Mouse (Mus musculus) myocyte (in vitro differentiated cells): ENCODE data around the gene Kif1c.

Source experiments
- MYOG ChIP-seq, 3 experiments: IDR thresholded peaks; one replicate each; pipeline ENCODE4 v1.6.1; 2011; ENCODE audit warnings: control low read depth in 2 of 3, low read depth in 2 of 3, mild to moderate bottlenecking in 2 of 3; ENCODE audit not compliant: insufficient read length in 2 of 3, control insufficient read depth in 1 of 3, insufficient read depth in 1 of 3
- POLR2A ChIP-seq: IDR thresholded peaks from one replicate; pipeline ENCODE4 v1.6.1; 2011; ENCODE audit warnings: low read depth, mild to moderate bottlenecking, control low read depth, moderate library complexity; ENCODE audit not compliant: insufficient read length
- REST ChIP-seq: IDR thresholded peaks from one replicate; pipeline ENCODE4 v1.6.1; 2011; ENCODE audit warnings: mild to moderate bottlenecking, control low read depth, moderate library complexity; ENCODE audit not compliant: insufficient read depth, insufficient read length
- USF1 ChIP-seq: IDR thresholded peaks from one replicate; pipeline ENCODE4 v1.6.1; 2011; ENCODE audit warnings: low read depth, mild to moderate bottlenecking, control low read depth, moderate library complexity

GRCm38 (mm10) chr11:70653345-70654197 is 46.8 kb upstream of the Kif1c start:
- TF ChIP-seq MYOG (IDR thresholded peaks at IDR 0.05; ENCODE audit: control insufficient read depth in 1 of 3, insufficient read depth in 1 of 3, insufficient read length in 2 of 3, low read depth in 2 of 3) (no peak), POLR2A (peak; percentile 19), REST (no peak), USF1 (no peak)
